9 mouse cellular contexts compared by ENCODE assay signal in the genomic region with DNA sequence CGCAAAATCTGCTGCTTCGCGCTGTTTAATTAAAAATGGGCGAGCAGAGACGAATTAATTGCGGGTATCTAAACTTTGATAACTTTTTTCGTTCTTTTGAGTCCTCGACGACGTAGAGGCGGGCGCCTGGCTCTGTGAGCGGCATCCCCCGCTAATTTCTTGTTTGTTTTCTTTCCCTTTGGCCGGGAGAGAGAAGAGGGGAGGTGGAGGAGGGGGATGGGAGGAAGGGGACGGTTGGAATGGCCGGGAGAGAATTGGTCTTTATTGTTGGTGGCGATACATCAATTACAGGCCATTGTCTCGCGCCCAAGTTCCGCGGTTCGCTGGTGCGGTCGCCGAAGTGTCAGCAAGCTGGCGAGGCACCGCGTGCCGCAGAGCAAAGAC. TPM values are rescaled to one million over a fixed set of nuclear protein-coding genes. Genes with fewer than 3 reads are reported as not detected.
A peak's percentile ranks its signal among the peaks of the same experiment; 100 is the strongest.
DNase-seq lines count a peak whose midpoint lies in the region; ATAC-seq and TF ChIP-seq lines count a peak whose summit lies in the region.
"Had no signal": no experiment of that assay in that cellular context is flagged by ENCODE, and none has a peak within 500 bp of the region (broad histone marks: within the 10 kb centered on the region; RNA-seq: fewer than 3 reads in every experiment).

No protein-coding gene starts in this region.

- peak overlapping the region; percentile 90 for H3K4me3 ChIP-seq in ES-Bruce4 (ENCODE audit: low read depth, low read length)
- peak overlapping the region; percentile 54 for H3K4me3 ChIP-seq in hindbrain, embryonic 14.5 days (replicated peaks; ENCODE audit: low read length)
- H3K4me3 ChIP-seq in liver, postnatal 0 days (ENCODE audit: low read depth, low read length): peak overlapping the region; percentile 57

- no peak for TF ChIP-seq POLR2A in ES-Bruce4 (IDR thresholded peaks at IDR 0.05; ENCODE audit: insufficient read depth, low read length)
- TF ChIP-seq POLR2A in brain, embryonic 14.5 days (IDR thresholded peaks at IDR 0.05; ENCODE audit: borderline replicate concordance, extremely low read depth, insufficient read depth, insufficient read length, poor library complexity, severe bottlenecking): no peak

- peak; percentile 85 for DNase-seq in brain, embryonic 14.5 days (ENCODE audit: low read depth)
- no peak for DNase-seq in hindbrain, embryonic 14.5 days (ENCODE audit: low spot score)
- DNase-seq in liver, postnatal 0 days: no peak
- DNase-seq in lung, postnatal 25 days (ENCODE audit: low spot score): no peak
- DNase-seq in thymus, postnatal 14 days: no peak
- no peak for DNase-seq in left cerebral cortex, postnatal 36 days (ENCODE audit: low spot score in 2 of 2)
- no peak for DNase-seq in urinary bladder, adult 2 months (ENCODE audit: low spot score)
- DNase-seq: thymus, adult 18-20 months had no signal

- H3K27me3 ChIP-seq in ES-Bruce4 (ENCODE audit: control insufficient read depth, insufficient read depth, low read length, poor library complexity, severe bottlenecking): no peaks in the 10 kb centered on the region
- H3K27me3 ChIP-seq in hindbrain, embryonic 14.5 days (ENCODE audit: control insufficient read depth, insufficient read depth, low read length): peaks cover 44% of the 10 kb centered on the region
- peaks cover 72% of the 10 kb centered on the region for H3K27me3 ChIP-seq in liver, postnatal 0 days (ENCODE audit: insufficient read depth, low read length)

- H3K9ac ChIP-seq in ES-Bruce4 (ENCODE audit: low read depth, poor library complexity, severe bottlenecking): peak overlapping the region; percentile 100
- H3K9ac ChIP-seq in hindbrain, embryonic 14.5 days: no peak overlapping the region; the same call in 1 of the 2 replicates
- H3K9ac ChIP-seq in liver, postnatal 0 days (replicated peaks): no peak overlapping the region; the same call in 1 of the 2 replicates

- peak; percentile 77; the same call in 1 of the 2 replicates for TF ChIP-seq EP300 in ES-Bruce4 (IDR thresholded peaks at IDR 0.05; ENCODE audit: insufficient read depth, low read depth, low read length)
- TF ChIP-seq EP300 in liver, postnatal 0 days (IDR thresholded peaks at IDR 0.05; ENCODE audit: low read depth): no peak

- H3K9me3 ChIP-seq in ES-Bruce4 (replicated peaks; ENCODE audit: control insufficient read depth, insufficient read depth, low read length, poor library complexity, severe bottlenecking): no peaks in the 10 kb centered on the region
- H3K9me3 ChIP-seq in hindbrain, embryonic 14.5 days (ENCODE audit: control insufficient read depth, low read length): no peaks in the 10 kb centered on the region
- H3K9me3 ChIP-seq in liver, postnatal 0 days (ENCODE audit: low read length): no peaks in the 10 kb centered on the region

- peak overlapping the region; percentile 82 for H3K4me2 ChIP-seq in hindbrain, embryonic 14.5 days (replicated peaks)
- peak overlapping the region; percentile 66 for H3K4me2 ChIP-seq in liver, postnatal 0 days (ENCODE audit: low read depth, low read length)

- H3K36me3 ChIP-seq in ES-Bruce4 (ENCODE audit: control insufficient read depth, insufficient read depth, low read length, poor library complexity, severe bottlenecking): peaks cover 23% of the 10 kb centered on the region
- no peaks in the 10 kb centered on the region for H3K36me3 ChIP-seq in hindbrain, embryonic 14.5 days (replicated peaks; ENCODE audit: control insufficient read depth, insufficient read depth)
- no peaks in the 10 kb centered on the region for H3K36me3 ChIP-seq in liver, postnatal 0 days (replicated peaks; ENCODE audit: insufficient read depth, low read length)

- under 1% methylated on average over 30 of the region's 30 CpGs for WGBS in hindbrain, embryonic 14.5 days
- WGBS in liver, postnatal 0 days (ENCODE audit: insufficient replicate concordance): under 1% methylated on average over 30 of the region's 30 CpGs

- intact Hi-C loops in left cerebral cortex, postnatal 36 days (cut with DNase I): no loop called here

- TF ChIP-seq CTCF in ES-Bruce4 (IDR thresholded peaks at IDR 0.05; ENCODE audit: low read depth, low read length): no peak
- TF ChIP-seq CTCF in brain, embryonic 14.5 days (IDR thresholded peaks at IDR 0.05; ENCODE audit: borderline replicate concordance, extremely low read depth, insufficient read depth, insufficient read length): no peak
- TF ChIP-seq CTCF in liver, postnatal 0 days (IDR thresholded peaks at IDR 0.05; ENCODE audit: low read depth): no peak

- H3K4me1 ChIP-seq in ES-Bruce4 (ENCODE audit: control insufficient read depth, insufficient read depth, low read length): peaks cover 2% of the 10 kb centered on the region
- peaks cover 17% of the 10 kb centered on the region; the same call in 1 of the 2 replicates for H3K4me1 ChIP-seq in hindbrain, embryonic 14.5 days (replicated peaks; ENCODE audit: control insufficient read depth, insufficient read depth, low read length)
- H3K4me1 ChIP-seq in liver, postnatal 0 days (ENCODE audit: insufficient read depth): no peaks in the 10 kb centered on the region

- no peak for ATAC-seq in hindbrain, embryonic 14.5 days (ENCODE audit: low FRiP score)
- no peak for ATAC-seq in liver, postnatal 0 days

- H3K27ac ChIP-seq in ES-Bruce4 (ENCODE audit: insufficient read depth, low read length): peak overlapping the region; percentile 79
- H3K27ac ChIP-seq in hindbrain, embryonic 14.5 days: peak overlapping the region; percentile 90; the same call in 1 of the 2 replicates
- H3K27ac ChIP-seq in liver, postnatal 0 days (ENCODE audit: low read depth): no peak overlapping the region

RNA-seq across cellular contexts. Expression of gene Sall1, which starts 1.2 kb away (rescaled TPM):
- 58.9 and 60.4 TPM in 2 replicates for polyA plus RNA-seq in ES-Bruce4 (2011; ENCODE audit: insufficient read depth, insufficient read length, low read depth, missing spikeins)
- 23.3 TPM in 2 replicates for polyA plus RNA-seq in brain, embryonic 14.5 days (2012; rRNA removed)
- polyA plus RNA-seq in hindbrain, embryonic 14.5 days (2014; fragmentation: Nextera tagmentation; extraction: Ambion mirVana): 9.7 and 9.9 TPM in 2 replicates
- 3.3 and 3.9 TPM in 2 replicates for polyA plus RNA-seq in liver, postnatal 0 days (2015; fragmentation: Nextera tagmentation; extraction: Ambion mirVana)
- 10 to 100 TPM; 12.0 to 14.1 TPM for total RNA-seq in left cerebral cortex, postnatal 36 days (2021)
- 0.03 TPM in 2 replicates for polyA plus RNA-seq in urinary bladder, adult 2 months (2012; rRNA removed)
